Mouse (Mus musculus) gastrocnemius, adult 8-10 months (tissue): ENCODE measurements around the gene Cgnl1. TPM values are rescaled to one million over a fixed set of nuclear protein-coding genes. Genes with fewer than 3 reads are reported as not detected.

Experiments used
- DNase-seq, 2 experiments: peaks; one replicate each; pipeline ENCODE4 v3.0.0; 2022; ENCODE audit warnings: low spot score in 2 of 2
- total RNA-seq, 4 experiments: library from RNA; stranded (reverse); gene quantifications; 2 replicates each; pipeline ENCODE4 v1.2.4; 2022

The Cgnl1 gene
- total RNA-seq, 4 experiments from 2014 or later: 2.8 to 5.4 (median 3.9) TPM

GRCm38 (mm10) chr9:71675216-71675615 is 96.2 kb downstream of the Cgnl1 start:
- no peak for DNase-seq

GRCm38 (mm10) chr9:71674476-71674875 is 96.9 kb downstream of the Cgnl1 start:
- no peak for DNase-seq

- DNase-seq: no peak
These were observed 98.9 kb downstream of the Cgnl1 start for GRCm38 (mm10) chr9:71672495-71672894.

GRCm38 (mm10) chr9:71670677-71671076 is 100.7 kb downstream of the Cgnl1 start:
- DNase-seq: no peak

GRCm38 (mm10) chr9:71667616-71668015 is 103.8 kb downstream of the Cgnl1 start:
- no peak for DNase-seq

- DNase-seq: no peak
These were observed 105.0 kb downstream of the Cgnl1 start for GRCm38 (mm10) chr9:71666432-71666831.

- DNase-seq: no peak
These were observed 105.9 kb downstream of the Cgnl1 start for GRCm38 (mm10) chr9:71665493-71665892.

- no peak for DNase-seq
These were observed 106.5 kb downstream of the Cgnl1 start for GRCm38 (mm10) chr9:71664855-71665254.

- DNase-seq: no peak
These were observed 107.8 kb downstream of the Cgnl1 start for GRCm38 (mm10) chr9:71663421-71664217.

- no peak for DNase-seq
These were observed 110.9 kb downstream of the Cgnl1 start for GRCm38 (mm10) chr9:71660540-71660939.

GRCm38 (mm10) chr9:71659681-71660080 is 111.7 kb downstream of the Cgnl1 start:
- DNase-seq: no peak

GRCm38 (mm10) chr9:71657199-71657598 is 114.2 kb downstream of the Cgnl1 start:
- DNase-seq: no peak

GRCm38 (mm10) chr9:71654861-71655260 is 116.5 kb downstream of the Cgnl1 start:
- DNase-seq: no peak

GRCm38 (mm10) chr9:71646115-71646514 is 125.3 kb downstream of the Cgnl1 start:
- peak; percentile 26 to 35 for DNase-seq

GRCm38 (mm10) chr9:71643611-71644010 is 127.8 kb downstream of the Cgnl1 start:
- no peak for DNase-seq

- no peak for DNase-seq
These were observed 129.1 kb downstream of the Cgnl1 start for GRCm38 (mm10) chr9:71642270-71642669.

GRCm38 (mm10) chr9:71640361-71640927 is 131.0 kb downstream of the Cgnl1 start:
- DNase-seq: no peak

GRCm38 (mm10) chr9:71638198-71638597 is 133.2 kb downstream of the Cgnl1 start:
- no peak for DNase-seq

- no peak for DNase-seq
These were observed 134.5 kb downstream of the Cgnl1 start for GRCm38 (mm10) chr9:71636854-71637253.

- DNase-seq: no peak
These were observed 135.8 kb downstream of the Cgnl1 start for GRCm38 (mm10) chr9:71635627-71636026.

- DNase-seq: no peak
These were observed 136.5 kb downstream of the Cgnl1 start for GRCm38 (mm10) chr9:71634916-71635315.

GRCm38 (mm10) chr9:71628921-71629320 is 142.5 kb downstream of the Cgnl1 start:
- DNase-seq: no peak

GRCm38 (mm10) chr9:71628286-71628685 is 143.1 kb downstream of the Cgnl1 start:
- DNase-seq: no peak
